Mouse (Mus musculus) hematopoietic stem cell, adult 5-6 weeks (primary cell): Measurements from ENCODE around the gene Sstr4. TPM values are rescaled to one million over a fixed set of nuclear protein-coding genes. Genes with fewer than 3 reads are reported as not detected.
A peak's percentile ranks its signal among the peaks of the same experiment; 100 is the strongest.

Experiments
- ATAC-seq, 2 experiments: fragments of 125-278 bp in 1 of 2; replicated peaks in 1 of 2; 2 replicates each; pipeline ENCODE4 v1.8.0; 2016 to 2017; ENCODE audit warnings: inconsistent platforms in 2 of 2, mild to moderate bottlenecking in 2 of 2, moderate number of reproducible peaks in 2 of 2, low read depth in 1 of 2, moderate TSS enrichment in 1 of 2; ENCODE audit not compliant: low FRiP score in 2 of 2, poor library complexity in 2 of 2, severe bottlenecking in 2 of 2, insufficient read depth in 1 of 2, low TSS enrichment in 1 of 2
- total RNA-seq: library from RNA; stranded (forward); fragments of 172-1452, 232-1000 nt; gene quantifications from 2 replicates; pipeline ENCODE4 v1.2.3, GENCODE M21; 2017

The Sstr4 gene
- total RNA-seq, 1 experiment from 2014 or later: not detected

DNA sequence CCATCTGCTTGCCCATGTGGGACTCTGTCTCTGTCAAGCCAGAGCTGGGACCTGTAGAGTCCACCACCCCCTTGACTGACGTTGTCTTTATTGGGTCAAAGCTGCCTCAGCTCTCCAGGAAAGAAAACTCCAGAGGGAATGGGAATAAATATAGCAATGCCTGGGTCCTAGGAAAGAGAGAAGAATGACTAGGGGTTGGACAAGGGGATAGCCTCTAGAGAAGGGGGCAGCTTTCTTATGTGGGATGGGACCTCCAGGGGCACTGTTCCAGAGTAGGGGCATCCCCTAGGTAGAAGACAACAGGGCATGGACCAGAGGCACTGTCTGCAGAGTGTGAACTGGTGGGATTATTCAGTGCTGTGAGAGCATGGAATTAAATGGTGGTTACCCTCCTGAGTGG lies 14.7 kb downstream of the Sstr4 start:
- no peak for ATAC-seq

DNA sequence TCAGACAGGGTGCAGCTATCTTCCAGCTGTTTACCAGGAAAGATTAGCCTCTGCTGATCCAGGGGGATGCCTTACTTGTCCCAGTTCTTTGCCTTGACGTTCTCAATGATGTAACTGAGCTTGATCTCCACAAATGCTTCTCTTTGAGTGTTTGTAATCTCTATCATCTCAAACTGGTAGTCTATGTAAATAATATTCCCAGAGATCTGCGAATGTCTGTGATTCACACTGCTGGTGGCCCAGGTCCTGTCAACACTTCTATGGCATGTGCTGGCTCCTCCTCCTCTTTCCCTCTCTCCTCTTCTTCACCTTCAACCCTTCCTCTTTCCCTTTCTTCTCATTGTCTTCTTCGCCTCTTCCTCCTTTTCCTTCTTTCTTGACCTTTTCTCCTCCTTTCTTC lies 24.0 kb downstream of the Sstr4 start:
- no peak for ATAC-seq

DNA sequence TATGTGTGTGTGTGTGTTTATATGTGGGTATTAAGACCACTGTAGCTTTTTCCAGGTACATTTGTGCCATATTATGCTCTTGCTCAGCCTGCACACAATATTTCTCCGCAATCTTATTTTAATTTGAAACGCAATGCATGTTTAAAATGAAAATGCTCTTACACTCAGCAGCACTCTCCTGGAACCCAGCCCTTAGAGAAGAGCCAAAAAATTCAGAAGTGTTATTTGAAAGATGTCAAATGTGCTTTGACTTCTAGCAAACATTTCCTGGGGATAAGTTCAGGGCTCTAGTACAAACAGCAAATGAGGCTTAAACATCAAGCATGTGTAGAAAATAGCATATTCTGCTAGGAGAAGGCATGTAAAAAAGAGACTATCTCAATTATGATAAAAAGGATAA lies 24.6 kb downstream of the Sstr4 start:
- ATAC-seq: no peak

DNA sequence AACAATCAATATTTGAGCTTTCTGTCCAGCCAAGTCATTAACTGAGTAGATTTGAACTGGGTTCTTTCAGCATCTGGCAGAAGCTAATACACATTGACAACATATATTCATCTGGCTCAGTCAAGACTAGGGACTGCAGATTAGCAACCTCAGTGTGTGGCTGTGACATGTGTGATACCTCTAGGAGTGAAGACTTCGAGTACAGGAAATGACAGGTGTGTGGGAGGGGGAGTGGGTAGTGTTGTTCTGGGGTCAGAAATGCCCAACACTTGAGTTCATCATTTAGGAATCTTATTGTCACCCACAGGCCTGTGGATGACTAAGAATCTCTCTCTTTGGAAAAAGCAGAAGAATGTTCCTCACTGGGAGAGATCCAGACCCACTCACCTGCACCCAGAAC lies 26.0 kb downstream of the Sstr4 start:
- ATAC-seq: no peak

DNA sequence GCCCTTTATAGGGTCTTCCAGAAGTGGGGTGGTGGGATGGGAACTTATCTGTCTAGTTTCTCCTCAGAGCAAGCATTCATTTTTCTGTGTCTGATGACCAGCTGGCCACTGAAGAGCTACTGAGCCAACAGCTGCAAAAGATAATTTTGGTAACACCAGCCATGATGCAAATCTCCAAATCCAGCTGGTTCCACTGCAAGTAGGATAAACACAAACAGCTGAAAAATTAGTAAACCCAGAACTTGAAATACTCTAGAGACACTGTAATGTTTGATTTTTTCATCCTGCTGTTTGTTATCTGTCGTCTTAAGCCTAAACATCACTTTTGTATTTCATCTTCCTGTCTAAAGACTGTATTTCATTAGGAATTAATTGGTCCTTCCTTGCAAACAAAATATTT lies 26.6 kb downstream of the Sstr4 start:
- no peak for ATAC-seq

DNA sequence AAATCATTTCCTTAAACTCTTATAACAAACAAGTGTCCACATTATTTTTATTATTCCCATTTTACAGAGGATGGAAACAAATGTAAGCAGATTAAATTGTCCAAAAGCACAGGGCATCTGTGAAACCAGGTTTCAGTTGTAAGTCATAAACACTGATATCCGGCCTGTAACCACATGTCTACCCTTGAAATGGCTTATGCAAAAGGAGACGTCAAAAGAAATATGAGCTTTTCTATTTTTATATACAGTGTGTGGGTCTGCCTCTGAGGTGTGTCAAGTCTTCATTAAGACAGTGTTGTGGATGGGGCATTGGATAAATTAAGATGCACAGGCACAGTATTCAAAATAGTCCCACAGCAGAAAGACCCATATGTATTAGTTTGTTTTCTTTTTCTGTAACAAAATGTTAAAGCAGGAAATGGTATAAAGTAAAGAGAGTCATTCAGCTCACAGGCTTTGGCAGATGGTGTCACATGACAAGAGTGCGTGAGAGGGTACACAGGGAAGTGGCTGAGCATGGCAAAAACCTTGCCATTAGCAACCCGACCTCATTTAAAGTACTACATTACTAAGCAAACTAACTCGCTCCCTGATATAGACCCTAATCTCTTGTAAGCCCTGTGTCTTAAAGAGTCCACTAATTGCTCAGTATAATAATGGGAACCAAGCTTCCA lies 30.7 kb downstream of the Sstr4 start:
- peak; percentile 71 to 81 for ATAC-seq

DNA sequence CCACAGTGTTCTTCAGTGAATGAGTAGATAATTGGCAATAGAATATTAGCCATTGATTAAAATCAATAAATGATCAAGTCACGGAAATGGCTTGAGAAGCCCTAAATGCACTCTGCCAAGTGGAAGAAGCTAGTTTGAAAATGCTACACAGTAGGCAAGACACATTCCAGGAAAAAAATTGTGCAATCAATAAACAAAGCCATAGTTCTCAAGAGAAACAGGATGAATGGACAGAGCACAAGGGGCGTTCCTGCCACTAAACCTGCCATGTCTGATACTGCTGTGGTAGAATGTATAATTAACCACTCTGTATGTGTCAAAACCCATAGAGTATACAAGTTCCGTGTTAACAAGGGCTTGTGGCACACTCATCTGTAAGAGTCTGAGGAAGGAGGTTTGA lies 32.4 kb downstream of the Sstr4 start:
- no peak for ATAC-seq

DNA sequence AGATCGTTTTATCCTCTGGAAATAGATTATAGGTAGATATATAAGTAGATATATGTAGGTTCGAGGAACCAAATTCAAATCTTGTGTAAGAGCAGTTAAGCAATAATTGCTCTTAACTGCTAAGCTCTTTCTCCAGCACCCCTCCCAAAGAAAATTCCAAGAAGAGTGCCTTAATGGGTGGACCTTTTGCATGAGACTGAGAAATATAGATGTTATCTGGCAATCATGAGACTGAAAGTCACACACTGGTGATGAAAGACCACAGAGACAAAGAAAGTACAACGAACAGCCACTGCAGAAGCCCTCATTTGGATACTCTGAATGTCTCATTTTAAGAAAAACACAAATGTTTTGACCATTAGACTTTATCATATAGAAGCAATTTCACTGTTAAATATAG lies 33.4 kb downstream of the Sstr4 start:
- ATAC-seq: no peak

DNA sequence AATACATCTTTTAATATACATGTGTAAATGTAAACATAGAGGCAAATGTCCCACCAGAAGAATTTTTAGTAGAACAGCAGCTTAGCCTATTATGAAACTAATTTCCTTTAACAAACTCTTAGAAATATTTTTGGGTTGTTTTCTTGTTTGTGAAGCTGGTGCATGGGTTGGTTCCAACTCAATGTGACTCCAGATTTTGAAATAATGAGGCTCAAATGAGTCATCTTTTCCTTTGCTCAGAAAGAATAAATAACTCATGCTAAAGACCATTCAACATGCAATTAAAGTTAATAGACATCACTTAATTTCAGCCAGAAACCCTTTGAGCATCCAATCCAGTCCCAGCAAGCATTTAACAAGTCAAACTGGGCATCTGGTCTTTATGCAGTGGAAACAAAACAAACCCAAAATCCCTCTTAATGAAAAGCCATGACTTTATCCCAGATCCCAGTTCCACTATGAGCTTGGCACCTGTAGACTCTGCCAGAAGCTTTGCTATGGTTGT lies 33.9 kb downstream of the Sstr4 start:
- ATAC-seq: no peak

DNA sequence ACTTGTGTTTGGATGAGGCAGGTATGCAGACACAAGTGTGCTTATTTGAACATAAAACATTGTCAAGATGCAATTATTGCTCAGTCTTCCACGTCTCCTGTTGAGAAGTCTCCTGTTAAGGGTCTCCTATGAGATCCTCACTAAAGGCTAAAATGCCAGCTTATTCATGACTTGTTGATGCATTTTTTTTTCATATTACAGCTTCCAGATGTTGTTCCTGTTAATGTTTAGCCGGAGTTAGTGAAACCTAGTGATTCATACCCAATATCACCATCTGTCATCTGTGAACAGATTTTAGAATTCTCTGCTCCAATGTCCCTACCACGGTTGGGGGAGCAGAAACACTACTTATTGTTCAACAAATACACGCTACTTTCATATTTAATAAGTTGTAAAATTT lies 35.8 kb downstream of the Sstr4 start:
- ATAC-seq: no peak

DNA sequence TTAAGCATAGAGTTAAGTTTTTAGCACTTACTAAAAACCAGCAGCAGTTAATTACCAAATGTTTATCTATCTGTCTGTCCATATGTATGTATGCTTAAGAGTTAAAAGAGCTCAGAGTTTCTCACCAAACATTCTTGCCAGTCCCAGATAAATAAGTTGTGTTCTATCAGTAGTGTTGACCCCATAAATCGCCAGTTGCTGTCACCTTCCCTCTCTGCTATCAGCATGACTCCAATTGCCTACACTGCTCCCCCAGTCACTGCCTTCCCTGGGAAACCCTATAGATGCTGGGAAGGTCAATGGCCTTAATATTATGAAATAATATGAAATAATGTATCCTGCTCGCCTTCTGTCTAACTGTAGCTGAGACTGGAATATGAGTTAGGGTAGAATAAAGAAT lies 37.2 kb downstream of the Sstr4 start:
- ATAC-seq: no peak

DNA sequence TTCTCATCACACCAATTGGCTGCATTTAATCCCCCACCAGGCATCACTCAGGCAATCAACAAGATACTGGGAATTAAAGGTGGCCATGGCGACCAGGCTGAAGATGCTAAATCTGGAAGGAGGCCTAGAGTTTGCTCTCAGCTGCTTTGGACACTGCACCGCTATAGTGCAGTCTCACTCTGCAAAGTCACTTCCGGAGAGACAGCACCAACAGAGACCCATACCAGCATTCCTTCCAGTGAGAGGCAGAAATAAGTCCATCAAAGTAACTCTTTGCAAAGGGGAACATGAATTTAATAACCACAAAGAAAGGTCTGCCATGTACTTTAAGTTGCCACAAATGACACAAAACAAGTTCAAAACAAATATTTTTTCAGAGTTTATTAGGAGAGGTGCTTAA lies 41.1 kb downstream of the Sstr4 start:
- peak; percentile 26 to 58; a peak in 3 of 4 replicates for ATAC-seq

DNA sequence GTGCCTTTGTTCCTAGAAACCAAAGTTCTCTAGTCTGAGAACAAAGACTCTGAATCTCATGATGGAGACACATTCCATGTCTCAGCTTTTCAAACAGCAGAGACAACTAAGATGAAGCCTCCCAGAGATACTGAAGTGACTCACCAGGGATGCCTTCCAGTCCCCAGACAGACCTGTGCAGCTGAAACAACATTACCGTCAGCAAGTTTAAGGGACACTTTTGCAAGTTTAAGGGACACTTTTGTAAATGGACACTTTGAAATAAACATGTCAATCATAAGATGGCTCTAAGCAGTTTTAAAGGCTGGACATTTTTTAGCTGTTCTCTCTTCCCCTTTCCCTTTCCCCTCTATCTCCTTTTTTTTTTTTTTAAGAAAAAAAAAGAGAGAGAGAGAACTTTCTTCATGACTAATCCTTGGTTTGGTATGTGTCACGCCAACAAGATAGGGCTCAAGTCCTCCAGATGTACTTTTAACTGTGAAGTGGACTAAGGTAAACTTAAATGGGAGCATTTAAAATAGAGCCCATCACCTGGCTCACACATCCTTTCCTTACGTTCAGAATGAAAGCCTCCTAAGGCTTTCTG lies 44.6 kb downstream of the Sstr4 start:
- no peak for ATAC-seq

DNA sequence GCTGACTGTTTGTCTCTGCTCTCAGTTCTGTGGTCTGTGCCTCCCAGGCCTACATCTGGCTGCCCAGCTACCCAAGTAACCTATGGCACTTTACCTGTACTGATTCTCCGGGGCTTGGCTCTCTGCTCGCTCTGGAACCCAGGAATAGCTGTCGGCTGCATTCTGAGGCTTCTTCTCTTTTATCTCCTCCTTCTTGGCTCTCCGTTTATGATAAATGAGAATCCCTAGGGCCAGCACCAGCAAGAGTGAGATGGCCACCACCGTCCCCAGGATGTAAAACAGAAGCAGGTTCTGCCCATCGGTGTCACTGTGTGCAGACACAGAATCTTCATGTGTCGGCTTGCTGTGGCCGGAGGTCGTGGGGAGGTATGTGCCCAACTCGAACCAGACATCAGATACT lies 46.3 kb downstream of the Sstr4 start:
- no peak for ATAC-seq

DNA sequence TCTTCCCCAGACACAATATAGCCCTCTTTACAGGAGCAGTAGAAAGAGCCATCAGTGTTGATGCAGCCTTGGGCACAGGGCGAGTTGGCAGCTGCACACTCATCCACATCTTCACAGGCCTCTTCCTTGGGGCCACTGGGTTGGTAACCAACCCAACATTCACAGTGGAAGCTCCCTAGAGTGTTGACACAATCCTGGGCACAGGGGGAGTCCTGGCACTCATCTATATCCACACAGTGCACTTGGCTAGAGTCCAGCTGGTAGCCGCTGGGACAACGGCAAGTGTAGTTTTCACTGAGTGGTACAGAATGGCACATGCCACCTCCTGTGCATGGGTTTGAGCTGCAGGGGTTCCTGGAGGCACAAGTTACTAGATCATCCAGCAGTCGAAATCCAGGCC lies 47.0 kb downstream of the Sstr4 start:
- no peak for ATAC-seq

DNA sequence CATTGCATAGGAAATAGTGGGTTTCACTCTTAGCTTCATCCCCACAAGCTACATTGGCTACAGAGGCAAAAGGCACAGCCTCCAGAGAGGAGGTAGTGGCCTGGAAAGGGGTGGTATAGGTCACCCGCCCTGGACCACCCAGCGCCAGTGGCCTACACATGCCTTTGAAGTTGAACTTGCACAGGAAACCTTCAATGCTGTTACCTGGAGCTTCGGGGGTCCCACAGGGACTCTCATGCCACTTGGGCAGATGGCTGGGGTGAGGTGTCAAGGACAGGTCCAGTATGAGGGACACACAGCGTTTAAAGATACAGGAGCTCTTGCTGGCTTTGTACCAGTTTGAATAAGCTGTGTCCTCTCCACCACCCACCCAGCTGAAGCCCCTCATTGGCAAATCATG lies 47.6 kb downstream of the Sstr4 start:
- ATAC-seq: no peak

DNA sequence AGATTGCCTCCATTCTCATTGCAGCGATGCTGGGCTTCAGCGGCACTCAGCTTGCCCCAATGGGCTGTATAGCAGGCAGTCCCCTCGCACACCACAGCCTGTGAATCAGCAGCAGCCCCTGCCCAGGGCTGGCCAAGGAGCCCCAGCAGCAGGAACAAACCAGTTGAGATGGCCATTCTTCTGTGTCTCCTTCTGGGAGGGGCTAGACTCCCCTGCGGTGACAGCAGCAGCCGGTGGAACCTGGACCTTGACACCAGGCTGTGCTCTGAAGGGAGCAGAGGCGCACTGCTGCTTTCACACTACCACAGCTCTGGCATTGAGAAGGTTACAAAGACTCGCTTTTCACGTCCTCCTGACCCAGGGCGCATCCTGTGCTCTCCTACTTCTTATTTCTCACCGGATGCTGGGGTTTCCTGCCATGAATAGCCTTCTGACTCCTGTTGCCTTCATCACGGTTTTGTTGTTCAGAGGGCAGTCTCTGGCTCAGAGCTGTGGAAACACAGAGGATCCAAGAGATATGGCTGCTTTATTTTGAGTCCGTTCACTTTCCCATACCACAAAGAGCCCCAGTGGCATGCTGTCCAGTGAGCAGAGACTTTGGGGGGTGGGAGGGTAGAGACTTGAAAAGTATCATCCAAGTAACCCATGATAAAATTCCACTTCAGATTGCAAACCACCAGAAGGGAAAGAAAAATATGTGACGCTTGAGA lies 48.3 kb downstream of the Sstr4 start, which contains the start of gene Cd93:
Cd93 (minus strand) TSS at position 315 of the 710 bp plus-strand sequence.
- peak; percentile 81 to 82 for ATAC-seq

DNA sequence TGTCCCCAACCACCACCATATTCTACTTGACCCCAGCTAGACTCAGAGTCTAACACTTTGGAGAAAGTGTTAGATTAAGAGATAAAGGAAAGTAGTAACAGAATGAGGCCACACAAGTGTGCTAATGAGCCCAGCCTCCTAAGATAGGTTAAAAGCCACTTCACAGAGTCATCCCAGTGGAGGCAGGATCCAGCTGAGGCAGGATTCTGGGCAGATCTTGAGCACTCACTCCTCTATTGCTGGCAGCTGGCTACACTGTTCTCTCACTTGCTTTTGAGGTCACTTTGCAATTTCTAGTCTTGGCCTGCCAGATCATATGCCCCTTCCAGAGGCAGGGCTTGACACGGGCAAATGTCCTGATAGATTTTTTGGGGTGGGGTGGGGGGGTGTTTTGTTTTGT lies 49.3 kb downstream of the Sstr4 start:
- no peak for ATAC-seq
